Mouse (Mus musculus): ENCODE measurements at regions not wholly inside any gene's neighbourhood (a gene's known extent, or its start where the extent isn't known, plus 50 kb on each side); places are given as distances from the start of the nearest gene placed in this dataset.

- H3K27me3 ChIP-seq (ENCODE audit: control insufficient read depth, insufficient read depth, low read length) = no peaks in the 10 kb centered on the region
- no peak overlapping the region for H3K27ac ChIP-seq (replicated peaks; ENCODE audit: low read depth, low read length)
- 50% methylated on average over 3 of the region's 3 CpGs for WGBS
- no peak overlapping the region for H3K9ac ChIP-seq (ENCODE audit: low read depth, low read length, severe bottlenecking)
- TF ChIP-seq POLR2A (IDR thresholded peaks at IDR 0.05; ENCODE audit: borderline replicate concordance, extremely low read depth, insufficient read depth, insufficient read length) = no peak
- no peak for DNase-seq (ENCODE audit: low spot score)
- H3K4me3 ChIP-seq (replicated peaks; ENCODE audit: low read length) = no peak overlapping the region
- H3K4me1 ChIP-seq (ENCODE audit: control insufficient read depth, insufficient read depth, low read length) = 0 out of 2 replicates have a peak, but pooled peaks cover 3% of the 10 kb centered on the region
- no peaks in the 10 kb centered on the region for H3K9me3 ChIP-seq (ENCODE audit: control insufficient read depth, low read length)
- no peak overlapping the region for H3K4me2 ChIP-seq (replicated peaks; ENCODE audit: low read depth, low read length, severe bottlenecking)
- H3K36me3 ChIP-seq (ENCODE audit: control insufficient read depth, insufficient read depth, low read length) = no peaks in the 10 kb centered on the region
- ATAC-seq (ENCODE audit: low FRiP score, low read depth) = no peak
Observed at GRCm38 (mm10) chr10:45855514-45855913, 277.9 kb downstream of the Hace1 start.

DNA sequence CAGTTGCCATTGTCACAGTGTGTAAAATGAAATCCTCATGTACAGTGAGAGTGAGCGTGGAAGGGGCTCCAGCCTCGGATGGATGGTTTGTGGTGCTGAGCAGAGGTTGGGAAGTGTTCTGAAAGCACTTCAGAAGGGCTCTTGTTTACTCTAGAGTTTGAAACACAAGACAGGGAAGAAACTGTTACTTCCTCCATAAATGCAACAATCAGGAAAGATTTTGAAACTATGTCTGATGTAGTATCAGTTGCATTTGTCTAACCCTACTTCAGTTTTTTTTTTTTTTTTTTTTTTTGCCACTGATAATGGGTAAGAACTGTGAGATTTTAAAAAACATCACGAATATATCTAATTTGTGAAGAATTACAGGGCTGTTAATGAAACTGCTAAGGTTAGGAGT lies 281.5 kb downstream of the Hace1 start:
- no peaks in the 10 kb centered on the region for H3K9me3 ChIP-seq (ENCODE audit: control insufficient read depth, low read length)
- no peak for TF ChIP-seq POLR2A (IDR thresholded peaks at IDR 0.05; ENCODE audit: borderline replicate concordance, extremely low read depth, insufficient read depth, insufficient read length)
- no peak overlapping the region for H3K9ac ChIP-seq (ENCODE audit: low read depth, low read length, severe bottlenecking)
- no peaks in the 10 kb centered on the region for H3K27me3 ChIP-seq (ENCODE audit: control insufficient read depth, insufficient read depth, low read length)
- no peak overlapping the region for H3K4me2 ChIP-seq (replicated peaks; ENCODE audit: low read depth, low read length, severe bottlenecking)
- ATAC-seq (ENCODE audit: low FRiP score, low read depth) (no peak), DNase-seq (ENCODE audit: low spot score) (no peak)
- WGBS = 55% methylated on average over 3 of the region's 3 CpGs
- no peak overlapping the region for H3K4me3 ChIP-seq (replicated peaks; ENCODE audit: low read length)
- 0 out of 2 replicates have a peak, but pooled peaks cover 6% of the 10 kb centered on the region for H3K4me1 ChIP-seq (ENCODE audit: control insufficient read depth, insufficient read depth, low read length)
- no peak overlapping the region for H3K27ac ChIP-seq (replicated peaks; ENCODE audit: low read depth, low read length)
- no peaks in the 10 kb centered on the region for H3K36me3 ChIP-seq (ENCODE audit: control insufficient read depth, insufficient read depth, low read length)

GRCm38 (mm10) chr10:45859909-45860308 lies 282.3 kb downstream of the Hace1 start:
- no peak for DNase-seq (ENCODE audit: low spot score)
- Histone ChIP-seq H3K9me3 (ENCODE audit: control insufficient read depth, low read length) (no peaks in the 10 kb centered on the region), H3K4me1 (ENCODE audit: control insufficient read depth, insufficient read depth, low read length) (0 out of 2 replicates have a peak, but pooled peaks cover 6% of the 10 kb centered on the region), H3K36me3 (ENCODE audit: control insufficient read depth, insufficient read depth, low read length) (no peaks in the 10 kb centered on the region), H3K27ac (replicated peaks; ENCODE audit: low read depth, low read length) (no peak overlapping the region), H3K4me3 (replicated peaks; ENCODE audit: low read length) (no peak overlapping the region), H3K9ac (ENCODE audit: low read depth, low read length, severe bottlenecking) (no peak overlapping the region), H3K4me2 (replicated peaks; ENCODE audit: low read depth, low read length, severe bottlenecking) (no peak overlapping the region), H3K27me3 (ENCODE audit: control insufficient read depth, insufficient read depth, low read length) (no peaks in the 10 kb centered on the region)
- no peak for ATAC-seq (ENCODE audit: low FRiP score, low read depth)
- TF ChIP-seq POLR2A (IDR thresholded peaks at IDR 0.05; ENCODE audit: borderline replicate concordance, extremely low read depth, insufficient read depth, insufficient read length) = no peak
- WGBS = 39% methylated on average over 4 of the region's 4 CpGs

DNA sequence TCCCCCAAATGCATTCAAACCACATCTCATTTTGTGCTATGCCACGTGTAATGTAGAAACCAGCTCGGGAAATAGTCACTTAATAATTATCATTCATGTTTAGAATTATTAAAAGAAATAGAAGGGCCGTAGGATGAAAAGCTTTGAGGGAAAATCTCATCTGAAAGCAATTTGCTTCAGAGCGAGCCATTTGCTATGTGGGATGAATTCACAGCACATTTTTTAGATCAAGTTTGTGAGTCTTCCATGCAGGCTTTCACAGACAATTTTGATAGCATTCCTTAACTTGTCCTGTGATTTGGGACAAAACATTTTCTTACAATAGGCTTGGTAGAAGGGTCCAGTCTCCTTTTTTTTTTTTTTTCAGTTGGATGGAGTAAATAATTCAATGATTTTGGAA lies 283.1 kb downstream of the Hace1 start:
- H3K4me3 ChIP-seq (replicated peaks; ENCODE audit: low read length) = no peak overlapping the region
- H3K9me3 ChIP-seq (ENCODE audit: control insufficient read depth, low read length) = no peaks in the 10 kb centered on the region
- DNase-seq (ENCODE audit: low spot score) (no peak), ATAC-seq (ENCODE audit: low FRiP score, low read depth) (no peak)
- WGBS = 21% methylated on average over 4 of the region's 4 CpGs
- H3K4me2 ChIP-seq (replicated peaks; ENCODE audit: low read depth, low read length, severe bottlenecking) = no peak overlapping the region
- no peak overlapping the region for H3K27ac ChIP-seq (replicated peaks; ENCODE audit: low read depth, low read length)
- H3K36me3 ChIP-seq (ENCODE audit: control insufficient read depth, insufficient read depth, low read length) = no peaks in the 10 kb centered on the region
- H3K27me3 ChIP-seq (ENCODE audit: control insufficient read depth, insufficient read depth, low read length) = no peaks in the 10 kb centered on the region
- TF ChIP-seq POLR2A (IDR thresholded peaks at IDR 0.05; ENCODE audit: borderline replicate concordance, extremely low read depth, insufficient read depth, insufficient read length) = no peak
- H3K4me1 ChIP-seq (ENCODE audit: control insufficient read depth, insufficient read depth, low read length) = peaks cover 8% of the 10 kb centered on the region; the same call in 1 of the 2 replicates
- H3K9ac ChIP-seq (ENCODE audit: low read depth, low read length, severe bottlenecking) = no peak overlapping the region

DNA sequence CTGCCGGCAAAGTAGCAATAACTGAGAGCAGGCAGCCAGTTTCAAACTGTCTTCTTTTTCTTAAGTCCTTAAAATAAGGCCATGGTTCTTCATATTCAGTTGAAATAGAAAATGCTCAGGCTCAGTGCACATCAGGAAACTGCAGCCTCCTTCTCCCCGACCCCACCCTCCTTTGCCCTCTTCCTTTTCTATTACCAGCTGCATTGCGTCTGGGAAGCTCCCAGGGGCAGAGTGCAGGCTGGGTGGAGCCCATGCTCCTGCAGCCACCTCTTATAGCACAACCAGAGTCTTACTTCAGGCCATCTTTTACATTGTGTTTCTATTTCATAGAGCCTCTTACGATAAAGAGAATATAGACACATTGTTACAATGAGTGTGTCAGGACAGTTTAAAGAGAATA lies 288.2 kb downstream of the Hace1 start:
- no peak for TF ChIP-seq POLR2A (IDR thresholded peaks at IDR 0.05; ENCODE audit: borderline replicate concordance, extremely low read depth, insufficient read depth, insufficient read length)
- Histone ChIP-seq H3K27ac (replicated peaks; ENCODE audit: low read depth, low read length) (no peak overlapping the region), H3K27me3 (ENCODE audit: control insufficient read depth, insufficient read depth, low read length) (no peaks in the 10 kb centered on the region), H3K4me3 (replicated peaks; ENCODE audit: low read length) (no peak overlapping the region), H3K36me3 (ENCODE audit: control insufficient read depth, insufficient read depth, low read length) (no peaks in the 10 kb centered on the region), H3K9me3 (ENCODE audit: control insufficient read depth, low read length) (no peaks in the 10 kb centered on the region), H3K4me1 (ENCODE audit: control insufficient read depth, insufficient read depth, low read length) (peaks cover 17% of the 10 kb centered on the region), H3K4me2 (replicated peaks; ENCODE audit: low read depth, low read length, severe bottlenecking) (no peak overlapping the region), H3K9ac (ENCODE audit: low read depth, low read length, severe bottlenecking) (no peak overlapping the region)
- DNase-seq (ENCODE audit: low spot score) (no peak), ATAC-seq (ENCODE audit: low FRiP score, low read depth) (no peak)
- WGBS = 24% methylated on average over 4 of the region's 4 CpGs

DNA sequence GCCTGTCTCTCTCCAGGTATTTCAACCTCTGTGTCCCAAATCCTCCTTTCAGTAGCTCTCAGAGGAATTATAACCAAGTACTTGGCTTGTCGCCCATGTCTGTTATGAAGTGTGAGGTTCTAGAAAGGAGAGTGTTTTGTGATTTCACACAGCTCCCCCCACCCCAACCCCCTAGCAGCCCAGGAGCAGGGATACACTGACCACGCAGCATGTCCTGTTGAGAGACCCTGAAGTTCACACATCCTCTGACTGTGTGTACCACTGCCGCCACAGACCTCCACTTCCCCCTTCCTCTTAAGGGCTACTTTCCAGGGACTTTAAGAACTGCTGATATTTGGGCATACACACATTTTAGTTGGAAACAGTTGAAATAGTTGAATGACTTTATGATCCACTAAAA lies 289.2 kb downstream of the Hace1 start:
- H3K4me1 ChIP-seq (ENCODE audit: control insufficient read depth, insufficient read depth, low read length) = peaks cover 17% of the 10 kb centered on the region
- H3K9ac ChIP-seq (ENCODE audit: low read depth, low read length, severe bottlenecking) = no peak overlapping the region
- H3K9me3 ChIP-seq (ENCODE audit: control insufficient read depth, low read length) = no peaks in the 10 kb centered on the region
- peak overlapping the region; percentile 11; the same call in 1 of the 2 replicates for H3K4me2 ChIP-seq (replicated peaks; ENCODE audit: low read depth, low read length, severe bottlenecking)
- H3K27me3 ChIP-seq (ENCODE audit: control insufficient read depth, insufficient read depth, low read length) = no peaks in the 10 kb centered on the region
- peak; percentile 44 for ATAC-seq (ENCODE audit: low FRiP score, low read depth)
- H3K36me3 ChIP-seq (ENCODE audit: control insufficient read depth, insufficient read depth, low read length) = no peaks in the 10 kb centered on the region
- H3K4me3 ChIP-seq (replicated peaks; ENCODE audit: low read length) = no peak overlapping the region
- 25% methylated on average over 3 of the region's 3 CpGs for WGBS
- no peak overlapping the region for H3K27ac ChIP-seq (replicated peaks; ENCODE audit: low read depth, low read length)
- TF ChIP-seq POLR2A (IDR thresholded peaks at IDR 0.05; ENCODE audit: borderline replicate concordance, extremely low read depth, insufficient read depth, insufficient read length) = no peak
- peak; percentile 35 for DNase-seq (ENCODE audit: low spot score)
